Mouse (Mus musculus): ENCODE data around the gene Mllt3. TPM values are rescaled to one million over a fixed set of nuclear protein-coding genes. Genes with fewer than 3 reads are reported as not detected.

The Mllt3 gene
- polyA plus RNA-seq, 1 experiment from 2014 or later, result 34.8 TPM

DNA sequence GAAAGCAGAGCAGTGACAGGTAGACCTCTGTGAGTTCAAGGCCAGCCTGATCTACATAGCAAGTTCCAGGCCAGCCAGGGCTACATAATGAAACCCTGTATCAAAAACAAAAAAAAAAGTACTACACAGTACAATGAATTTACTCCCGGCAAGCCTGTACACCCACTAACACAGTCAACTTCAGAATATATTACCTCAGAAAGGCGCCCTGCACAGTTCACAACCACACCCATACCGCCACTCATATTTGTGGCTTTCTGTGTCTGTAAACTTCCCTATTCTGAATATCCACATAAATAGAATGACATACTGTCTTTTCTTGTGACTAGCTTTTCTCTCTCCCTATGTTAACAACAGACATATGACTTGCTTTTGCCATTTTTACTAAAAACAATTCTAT lies 27.4 kb downstream of the Mllt3 start:
- ATAC-seq (no peak), DNase-seq (no peak)
- H3K4me3 ChIP-seq (ENCODE audit: low read depth, low read length), result no peak overlapping the region
- no peak overlapping the region for H3K27ac ChIP-seq (ENCODE audit: low read depth)
- no peaks in the 10 kb centered on the region for H3K36me3 ChIP-seq (replicated peaks; ENCODE audit: insufficient read depth, low read length)
- TF ChIP-seq CTCF (IDR thresholded peaks at IDR 0.05; ENCODE audit: low read depth) (no peak), EP300 (IDR thresholded peaks at IDR 0.05; ENCODE audit: low read depth) (no peak)
- WGBS (ENCODE audit: insufficient replicate concordance), result 63% methylated on average over 3 of the region's 3 CpGs
- peaks cover 5% of the 10 kb centered on the region for H3K4me1 ChIP-seq (ENCODE audit: insufficient read depth)
- H3K9me3 ChIP-seq (ENCODE audit: low read length), result no peaks in the 10 kb centered on the region
- no peak overlapping the region for H3K4me2 ChIP-seq (ENCODE audit: low read depth, low read length)
- H3K9ac ChIP-seq (replicated peaks), result no peak overlapping the region
- no peaks in the 10 kb centered on the region for H3K27me3 ChIP-seq (ENCODE audit: insufficient read depth, low read length)

- WGBS (ENCODE audit: insufficient replicate concordance), result 44% methylated on average over 9 of the region's 9 CpGs
- DNase-seq (no peak), ATAC-seq (no peak)
Observed at GRCm38 (mm10) chr4:88003159-88003948, 29.8 kb downstream of the Mllt3 start.

GRCm38 (mm10) chr4:87991710-87992109 lies 41.5 kb downstream of the Mllt3 start:
- H3K4me1 ChIP-seq (ENCODE audit: insufficient read depth), result no peaks in the 10 kb centered on the region
- ATAC-seq, result no peak

More at GRCm38 (mm10) chr4:88003159-88003948, 29.8 kb downstream of the Mllt3 start:
- no peaks in the 10 kb centered on the region for H3K9me3 ChIP-seq (ENCODE audit: low read length)
- H3K27ac ChIP-seq (ENCODE audit: low read depth), result no peak overlapping the region
- H3K36me3 ChIP-seq (replicated peaks; ENCODE audit: insufficient read depth, low read length), result no peaks in the 10 kb centered on the region
- no peak overlapping the region for H3K9ac ChIP-seq (replicated peaks)
- no peak overlapping the region for H3K4me2 ChIP-seq (ENCODE audit: low read depth, low read length)
- peaks cover 5% of the 10 kb centered on the region for H3K4me1 ChIP-seq (ENCODE audit: insufficient read depth)
- no peaks in the 10 kb centered on the region for H3K27me3 ChIP-seq (ENCODE audit: insufficient read depth, low read length)
- no peak for TF ChIP-seq CTCF (IDR thresholded peaks at IDR 0.05; ENCODE audit: low read depth)
- no peak for TF ChIP-seq EP300 (IDR thresholded peaks at IDR 0.05; ENCODE audit: low read depth)
- no peak overlapping the region for H3K4me3 ChIP-seq (ENCODE audit: low read depth, low read length)

GRCm38 (mm10) chr4:87990940-87991339 lies 42.2 kb downstream of the Mllt3 start:
- DNase-seq (no peak), ATAC-seq (no peak)
- Histone ChIP-seq H3K9ac (replicated peaks) (no peak overlapping the region), H3K4me2 (ENCODE audit: low read depth, low read length) (no peak overlapping the region), H3K27ac (ENCODE audit: low read depth) (no peak overlapping the region), H3K9me3 (ENCODE audit: low read length) (no peaks in the 10 kb centered on the region), H3K4me1 (ENCODE audit: insufficient read depth) (no peaks in the 10 kb centered on the region), H3K27me3 (ENCODE audit: insufficient read depth, low read length) (no peaks in the 10 kb centered on the region), H3K4me3 (ENCODE audit: low read depth, low read length) (no peak overlapping the region), H3K36me3 (replicated peaks; ENCODE audit: insufficient read depth, low read length) (no peaks in the 10 kb centered on the region)
- TF ChIP-seq CTCF (IDR thresholded peaks at IDR 0.05; ENCODE audit: low read depth), result no peak
- no peak for TF ChIP-seq EP300 (IDR thresholded peaks at IDR 0.05; ENCODE audit: low read depth)
- WGBS (ENCODE audit: insufficient replicate concordance), result 84% methylated on average over 5 of the region's 5 CpGs

More at GRCm38 (mm10) chr4:87991710-87992109, 41.5 kb downstream of the Mllt3 start:
- H3K4me2 ChIP-seq (ENCODE audit: low read depth, low read length), result no peak overlapping the region
- 70% methylated on average over 5 of the region's 5 CpGs for WGBS (ENCODE audit: insufficient replicate concordance)
- no peak for DNase-seq
- no peaks in the 10 kb centered on the region for H3K9me3 ChIP-seq (ENCODE audit: low read length)
- H3K36me3 ChIP-seq (replicated peaks; ENCODE audit: insufficient read depth, low read length), result no peaks in the 10 kb centered on the region
- H3K9ac ChIP-seq (replicated peaks), result no peak overlapping the region
- no peak overlapping the region for H3K27ac ChIP-seq (ENCODE audit: low read depth)
- TF ChIP-seq CTCF (IDR thresholded peaks at IDR 0.05; ENCODE audit: low read depth), result no peak
- no peak for TF ChIP-seq EP300 (IDR thresholded peaks at IDR 0.05; ENCODE audit: low read depth)
- no peaks in the 10 kb centered on the region for H3K27me3 ChIP-seq (ENCODE audit: insufficient read depth, low read length)
- no peak overlapping the region for H3K4me3 ChIP-seq (ENCODE audit: low read depth, low read length)

DNA sequence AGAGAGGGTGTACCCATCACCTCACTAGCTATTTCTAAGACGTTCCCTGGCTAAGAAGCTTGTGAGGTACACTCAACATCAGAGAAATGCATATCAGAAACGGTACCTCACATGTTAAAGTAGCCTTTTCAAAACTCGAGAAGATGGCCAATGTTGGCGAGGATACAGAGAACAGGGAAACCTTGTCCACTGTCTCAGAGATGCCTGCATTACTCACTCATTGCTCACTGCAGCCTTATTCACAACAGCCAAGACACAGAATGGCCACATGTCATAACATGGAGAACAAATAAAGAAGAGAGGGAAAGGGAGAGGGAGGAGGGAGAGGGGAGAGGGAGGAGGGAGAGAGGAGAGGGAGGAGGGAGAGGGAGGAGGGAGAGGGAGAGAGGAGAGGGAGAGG lies 47.9 kb downstream of the Mllt3 start:
- Histone ChIP-seq H3K4me1 (ENCODE audit: insufficient read depth) (no peaks in the 10 kb centered on the region), H3K4me3 (ENCODE audit: low read depth, low read length) (no peak overlapping the region), H3K9ac (replicated peaks) (no peak overlapping the region), H3K9me3 (ENCODE audit: low read length) (no peaks in the 10 kb centered on the region), H3K27me3 (ENCODE audit: insufficient read depth, low read length) (no peaks in the 10 kb centered on the region), H3K36me3 (replicated peaks; ENCODE audit: insufficient read depth, low read length) (no peaks in the 10 kb centered on the region), H3K27ac (ENCODE audit: low read depth) (no peak overlapping the region), H3K4me2 (ENCODE audit: low read depth, low read length) (no peak overlapping the region)
- DNase-seq, result no peak
- 66% methylated on average over 4 of the region's 4 CpGs for WGBS (ENCODE audit: insufficient replicate concordance)
- TF ChIP-seq EP300 (IDR thresholded peaks at IDR 0.05; ENCODE audit: low read depth) (no peak), CTCF (IDR thresholded peaks at IDR 0.05; ENCODE audit: low read depth) (no peak)
- ATAC-seq, result no peak

GRCm38 (mm10) chr4:87984589-87984988 lies 48.6 kb downstream of the Mllt3 start:
- Histone ChIP-seq H3K4me3 (ENCODE audit: low read depth, low read length) (no peak overlapping the region), H3K27me3 (ENCODE audit: insufficient read depth, low read length) (no peaks in the 10 kb centered on the region), H3K4me2 (ENCODE audit: low read depth, low read length) (no peak overlapping the region), H3K9ac (replicated peaks) (no peak overlapping the region), H3K4me1 (ENCODE audit: insufficient read depth) (no peaks in the 10 kb centered on the region), H3K36me3 (replicated peaks; ENCODE audit: insufficient read depth, low read length) (no peaks in the 10 kb centered on the region), H3K27ac (ENCODE audit: low read depth) (no peak overlapping the region), H3K9me3 (ENCODE audit: low read length) (no peaks in the 10 kb centered on the region)
- TF ChIP-seq EP300 (IDR thresholded peaks at IDR 0.05; ENCODE audit: low read depth), result no peak
- TF ChIP-seq CTCF (IDR thresholded peaks at IDR 0.05; ENCODE audit: low read depth), result no peak
- ATAC-seq (no peak), DNase-seq (no peak)
- 50% methylated on average over 3 of the region's 3 CpGs for WGBS (ENCODE audit: insufficient replicate concordance)
